Mouse (Mus musculus) embryonic facial prominence, embryonic 15.5 days (tissue): ENCODE measurements around the gene Zfp382. TPM values are rescaled to one million over a fixed set of nuclear protein-coding genes. Genes with fewer than 3 reads are reported as not detected.

Source experiments
- ATAC-seq: fragments of 200-750 bp; cut with Nextera tagmentation; 2 replicates; pipeline ENCODE4 v1.8.0; 2017; ENCODE audit warnings: low read depth, moderate TSS enrichment; ENCODE audit not compliant: insufficient number of reproducible peaks, low FRiP score, low TSS enrichment
- H3K27ac ChIP-seq: fragments of 300-500 bp; sonication (generic); replicated peaks from 2 replicates; pipeline ENCODE4 v1.5.1; 2015; ENCODE audit warnings: mild to moderate bottlenecking, inconsistent platforms
- H3K27me3 ChIP-seq: fragments of 300-500 bp; sonication (generic); 2 replicates; pipeline ENCODE4 v1.6.1; 2015; ENCODE audit warnings: inconsistent platforms
- H3K36me3 ChIP-seq: fragments of 300-500 bp; sonication (generic); 2 replicates; pipeline ENCODE4 v1.6.1; 2015; ENCODE audit warnings: mild to moderate bottlenecking, inconsistent platforms
- H3K4me1 ChIP-seq: fragments of 300-500 bp; sonication (generic); 2 replicates; pipeline ENCODE4 v1.6.1; 2015; ENCODE audit warnings: inconsistent platforms
- H3K4me2 ChIP-seq: fragments of 300-500 bp; sonication (generic); replicated peaks from 2 replicates; pipeline ENCODE4 v1.6.1; 2015; ENCODE audit warnings: mild to moderate bottlenecking, inconsistent platforms
- H3K4me3 ChIP-seq: fragments of 300-500 bp; sonication (generic); replicated peaks from 2 replicates; pipeline ENCODE4 v1.5.1; 2015; ENCODE audit warnings: mild to moderate bottlenecking, inconsistent platforms
- H3K9ac ChIP-seq: fragments of 300-500 bp; sonication (generic); 2 replicates; pipeline ENCODE4 v1.6.1; 2015; ENCODE audit warnings: inconsistent platforms
- H3K9me3 ChIP-seq: fragments of 300-500 bp; sonication (generic); replicated peaks from 2 replicates; pipeline ENCODE4 v1.6.1; 2016; ENCODE audit warnings: inconsistent platforms
- WGBS: fragments of 180-500 bp; shearing (Covaris S2); methylation state at CpG from one replicate; pipeline ENCODE4 v1.1.7; 2015; 5-methylcytosine and 5-hydroxymethylcytosine counted together
- polyA plus RNA-seq: library from polyadenylated mRNA; unstranded; fragments of >200 nt; fragmentation: Nextera tagmentation; extraction: Ambion mirVana; gene quantifications from 2 replicates; pipeline ENCODE4 v1.2.1, GENCODE M21; 2015

The Zfp382 gene
- 14.6 and 15.4 TPM in 2 replicates for polyA plus RNA-seq

GRCm38 (mm10) chr7:30121308-30122187, at the start of gene Zfp382:
Gene Zfp382, plus strand, starts transcription at chr7:30121942.
- peak within 1 kb of the TSS; percentile 77 for H3K4me3 ChIP-seq
- WGBS, result under 1% methylated on average over 61 of the region's 61 CpGs
- no peaks in the 10 kb centered on the region for H3K9me3 ChIP-seq
- peak within 1 kb of the TSS; percentile 89 for H3K27ac ChIP-seq
- no peaks in the 10 kb centered on the region for H3K4me1 ChIP-seq
- peak; percentile 94 for ATAC-seq
- H3K4me2 ChIP-seq, result peak within 1 kb of the TSS; percentile 81
- peak within 1 kb of the TSS; percentile 76 for H3K9ac ChIP-seq
- no peaks in the 10 kb centered on the region for H3K27me3 ChIP-seq
- H3K36me3 ChIP-seq, result peaks cover 3% of the 10 kb centered on the region

GRCm38 (mm10) chr7:30072146-30073028, 49.4 kb upstream of the Zfp382 start, which contains the start of gene Zfp82:
Gene Zfp82, minus strand, starts transcription at chr7:30072900.
- no peaks in the 10 kb centered on the region for H3K27me3 ChIP-seq
- H3K9me3 ChIP-seq, result no peaks in the 10 kb centered on the region
- H3K36me3 ChIP-seq, result peaks cover 26% of the 10 kb centered on the region
- H3K4me2 ChIP-seq, result peak within 1 kb of the TSS; percentile 86
- peak within 1 kb of the TSS; percentile 60 for H3K9ac ChIP-seq
- peak; percentile 88 for ATAC-seq
- H3K4me1 ChIP-seq, result 0 out of 2 replicates have a peak, but pooled peaks cover 6% of the 10 kb centered on the region
- peak within 1 kb of the TSS; percentile 74 for H3K27ac ChIP-seq
- under 1% methylated on average over 50 of the region's 50 CpGs for WGBS
- H3K4me3 ChIP-seq, result peak within 1 kb of the TSS; percentile 84

GRCm38 (mm10) chr7:30086524-30086923, 35.2 kb upstream of the Zfp382 start:
- H3K9ac ChIP-seq, result no peak overlapping the region
- no peaks in the 10 kb centered on the region for H3K9me3 ChIP-seq
- no peak overlapping the region for H3K27ac ChIP-seq
- peaks cover 40% of the 10 kb centered on the region for H3K36me3 ChIP-seq
- WGBS, result 81% methylated on average over 9 of the region's 9 CpGs
- no peaks in the 10 kb centered on the region for H3K27me3 ChIP-seq
- peaks cover 20% of the 10 kb centered on the region for H3K4me1 ChIP-seq
- ATAC-seq, result no peak
- H3K4me2 ChIP-seq, result no peak overlapping the region
- H3K4me3 ChIP-seq, result no peak overlapping the region

- peak overlapping the region; percentile 61 for H3K4me3 ChIP-seq
- peak overlapping the region; percentile 82 for H3K27ac ChIP-seq
- ATAC-seq, result no peak
- H3K27me3 ChIP-seq, result no peaks in the 10 kb centered on the region
- 12% methylated on average over 6 of the region's 6 CpGs for WGBS
- H3K36me3 ChIP-seq, result peaks cover 22% of the 10 kb centered on the region
- peak overlapping the region; percentile 64 for H3K4me2 ChIP-seq
- peak overlapping the region; percentile 54 for H3K9ac ChIP-seq
- no peaks in the 10 kb centered on the region for H3K9me3 ChIP-seq
- peaks cover 29% of the 10 kb centered on the region for H3K4me1 ChIP-seq
These were observed 32.3 kb upstream of the Zfp382 start for GRCm38 (mm10) chr7:30089405-30089804.

- peaks cover 30% of the 10 kb centered on the region for H3K4me1 ChIP-seq
- H3K27ac ChIP-seq, result peak within 1 kb of the TSS; percentile 82
- H3K27me3 ChIP-seq, result no peaks in the 10 kb centered on the region
- H3K9me3 ChIP-seq, result no peaks in the 10 kb centered on the region
- under 1% methylated on average over 40 of the region's 40 CpGs for WGBS
- H3K4me3 ChIP-seq, result peak within 1 kb of the TSS; percentile 61
- H3K4me2 ChIP-seq, result peak within 1 kb of the TSS; percentile 64
- peak; percentile 91 for ATAC-seq
- H3K36me3 ChIP-seq, result peaks cover 12% of the 10 kb centered on the region
- H3K9ac ChIP-seq, result peak within 1 kb of the TSS; percentile 54
These were observed 31.4 kb upstream of the Zfp382 start, which contains the start of the genes Gm26920 and Zfp566 for GRCm38 (mm10) chr7:30090092-30090969. Gene Gm26920, minus strand, starts transcription at chr7:30090410. Gene Zfp566, minus strand, starts transcription at chr7:30090527.

- no peak for ATAC-seq
- Histone ChIP-seq H3K9ac (no peak overlapping the region), H3K9me3 (no peaks in the 10 kb centered on the region), H3K4me3 (peak overlapping the region; percentile 61), H3K27me3 (no peaks in the 10 kb centered on the region), H3K27ac (peak overlapping the region; percentile 82), H3K4me2 (peak overlapping the region; percentile 64), H3K4me1 (peaks cover 32% of the 10 kb centered on the region), H3K36me3 (peaks cover 5% of the 10 kb centered on the region; the same call in 1 of the 2 replicates)
- 9% methylated on average over 9 of the region's 9 CpGs for WGBS
These were observed 30.7 kb upstream of the Zfp382 start for GRCm38 (mm10) chr7:30090970-30091585.

GRCm38 (mm10) chr7:30092666-30093065, 29.1 kb upstream of the Zfp382 start:
- Histone ChIP-seq H3K27ac (no peak overlapping the region), H3K4me2 (no peak overlapping the region), H3K4me3 (no peak overlapping the region), H3K9ac (no peak overlapping the region), H3K4me1 (peaks cover 39% of the 10 kb centered on the region), H3K9me3 (no peaks in the 10 kb centered on the region), H3K27me3 (no peaks in the 10 kb centered on the region), H3K36me3 (no peaks in the 10 kb centered on the region)
- 83% methylated on average over 9 of the region's 9 CpGs for WGBS
- no peak for ATAC-seq

GRCm38 (mm10) chr7:30093918-30094415, 27.8 kb upstream of the Zfp382 start:
- Histone ChIP-seq H3K4me1 (peaks cover 31% of the 10 kb centered on the region), H3K27me3 (no peaks in the 10 kb centered on the region), H3K9ac (no peak overlapping the region), H3K4me2 (peak overlapping the region; percentile 51), H3K4me3 (peak overlapping the region; percentile 58), H3K36me3 (peaks cover 7% of the 10 kb centered on the region), H3K9me3 (no peaks in the 10 kb centered on the region), H3K27ac (peak overlapping the region; percentile 98)
- ATAC-seq, result no peak
- 77% methylated on average over 6 of the region's 6 CpGs for WGBS

- WGBS, result under 1% methylated on average over 26 of the region's 26 CpGs
- Histone ChIP-seq H3K4me3 (peak within 1 kb of the TSS; percentile 58), H3K9ac (peak within 1 kb of the TSS; percentile 56), H3K27ac (peak within 1 kb of the TSS; percentile 98), H3K27me3 (no peaks in the 10 kb centered on the region), H3K4me2 (peak within 1 kb of the TSS; percentile 63), H3K36me3 (peaks cover 16% of the 10 kb centered on the region), H3K4me1 (peaks cover 25% of the 10 kb centered on the region), H3K9me3 (no peaks in the 10 kb centered on the region)
- peak; percentile 83 for ATAC-seq
These were observed 26.9 kb upstream of the Zfp382 start, which contains the start of gene Zfp260 for GRCm38 (mm10) chr7:30094646-30095429. Gene Zfp260, plus strand, starts transcription at chr7:30094777.
